Mouse (Mus musculus) megakaryocyte, embryonic 14.5 days (primary cell): ENCODE data around the gene Lrrtm4.

Experiments used
- FLI1 ChIP-seq: IDR thresholded peaks from 2 replicates; pipeline ENCODE4 v1.6.1; 2012; ENCODE audit warnings: low read length, inconsistent platforms, mixed read lengths
- GATA1 ChIP-seq: IDR thresholded peaks from 3 replicates; pipeline ENCODE4 v1.6.1; 2012; ENCODE audit warnings: mixed read lengths, low read length, inconsistent platforms, borderline replicate concordance

DNA sequence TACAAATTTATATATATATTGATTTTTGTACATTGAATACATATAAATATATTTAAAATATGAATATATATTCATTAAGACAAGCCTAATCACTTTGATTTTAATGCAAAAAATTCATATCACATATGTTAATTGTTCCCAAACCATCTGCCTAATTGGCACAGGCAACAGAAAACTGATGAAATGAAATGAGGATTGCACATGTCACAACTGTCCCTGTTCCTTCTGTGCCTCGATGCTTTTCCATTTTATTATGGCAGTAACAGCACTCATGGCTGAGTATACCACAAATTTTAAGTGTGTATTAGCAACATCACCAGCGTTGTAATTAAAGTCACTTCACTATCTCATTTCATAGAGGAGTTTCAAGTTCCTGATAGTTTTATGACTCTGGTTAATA, 732.1 kb downstream of the Lrrtm4 start:
- TF ChIP-seq GATA1 (no peak), FLI1 (no peak)
